Mouse (Mus musculus): ENCODE measurements around the gene Kcnab2.

GRCm38 (mm10) chr4:152362180-152362579, 115.5 kb downstream of the Kcnab2 start:
- TF ChIP-seq CTCF (IDR thresholded peaks at IDR 0.05; ENCODE audit: insufficient read depth, low read depth, low read length): no peak
- TF ChIP-seq POLR2A (IDR thresholded peaks at IDR 0.05; ENCODE audit: insufficient read depth, low read depth, low read length): no peak
